Mouse (Mus musculus): ENCODE data around the gene Ep400. TPM values are rescaled to one million over a fixed set of nuclear protein-coding genes. Genes with fewer than 3 reads are reported as not detected.
"Not testable (repeated sequence)": the region's sequence is repeated elsewhere in the genome, so short reads cannot be mapped to it uniquely, and the experiment has no call there.

Ep400 gene
- polyA plus RNA-seq, 1 experiment = 29.4 TPM

- DNase-seq (ENCODE audit: low read depth) = no peak
Observed at GRCm38 (mm10) chr5:110779998-110780760, 9.7 kb upstream of the Ep400 start, which contains the start of gene Pus1. Gene Pus1, minus strand, starts transcription at chr5:110780659.

- DNase-seq (ENCODE audit: low read depth) = no peak
Observed at GRCm38 (mm10) chr5:110779276-110779997, 8.9 kb upstream of the Ep400 start.

GRCm38 (mm10) chr5:110778263-110778662, 7.7 kb upstream of the Ep400 start:
- DNase-seq (ENCODE audit: low read depth) = no peak

- DNase-seq (ENCODE audit: low read depth) = no peak
Observed at GRCm38 (mm10) chr5:110776141-110776540, 5.6 kb upstream of the Ep400 start.

- no peak for DNase-seq (ENCODE audit: low read depth)
Observed at GRCm38 (mm10) chr5:110774511-110774910, 4.0 kb upstream of the Ep400 start.

GRCm38 (mm10) chr5:110772945-110773344, 2.4 kb upstream of the Ep400 start:
- DNase-seq (ENCODE audit: low read depth) = not testable (repeated sequence)

GRCm38 (mm10) chr5:110770031-110770445, 479 bp downstream of the Ep400 start:
- no peak for DNase-seq (ENCODE audit: low read depth)

GRCm38 (mm10) chr5:110769272-110769671, 1.2 kb downstream of the Ep400 start:
- DNase-seq (ENCODE audit: low read depth) = no peak

- DNase-seq (ENCODE audit: low read depth) = no peak
Observed at GRCm38 (mm10) chr5:110763890-110764289, 6.6 kb downstream of the Ep400 start.

- DNase-seq (ENCODE audit: low read depth) = no peak
Observed at GRCm38 (mm10) chr5:110745021-110745420, 25.5 kb downstream of the Ep400 start.

- DNase-seq (ENCODE audit: low read depth) = no peak
Observed at GRCm38 (mm10) chr5:110739496-110740275, 30.8 kb downstream of the Ep400 start.

- no peak for DNase-seq (ENCODE audit: low read depth)
Observed at GRCm38 (mm10) chr5:110735606-110736005, 34.9 kb downstream of the Ep400 start.

- no peak for DNase-seq (ENCODE audit: low read depth)
Observed at GRCm38 (mm10) chr5:110733231-110733823, 37.2 kb downstream of the Ep400 start.

- DNase-seq (ENCODE audit: low read depth) = no peak
Observed at GRCm38 (mm10) chr5:110731227-110731626, 39.3 kb downstream of the Ep400 start.

GRCm38 (mm10) chr5:110727850-110728249, 42.7 kb downstream of the Ep400 start:
- DNase-seq (ENCODE audit: low read depth) = no peak

GRCm38 (mm10) chr5:110723543-110723942, 47.0 kb downstream of the Ep400 start:
- no peak for DNase-seq (ENCODE audit: low read depth)

GRCm38 (mm10) chr5:110721463-110721862, 49.1 kb downstream of the Ep400 start:
- not testable (repeated sequence) for DNase-seq (ENCODE audit: low read depth)

- no peak for DNase-seq (ENCODE audit: low read depth)
Observed at GRCm38 (mm10) chr5:110711455-110711854, 59.1 kb downstream of the Ep400 start.

- no peak for DNase-seq (ENCODE audit: low read depth)
Observed at GRCm38 (mm10) chr5:110709256-110709655, 61.3 kb downstream of the Ep400 start.

- DNase-seq (ENCODE audit: low read depth) = no peak
Observed at GRCm38 (mm10) chr5:110704004-110704403, 66.5 kb downstream of the Ep400 start.

GRCm38 (mm10) chr5:110698617-110699016, 71.9 kb downstream of the Ep400 start:
- no peak for DNase-seq (ENCODE audit: low read depth)

- no peak for DNase-seq (ENCODE audit: low read depth)
Observed at GRCm38 (mm10) chr5:110682041-110682440, 88.5 kb downstream of the Ep400 start.
